Mouse (Mus musculus): ENCODE data around the gene Vrk3. TPM values are rescaled to one million over a fixed set of nuclear protein-coding genes. Genes with fewer than 3 reads are reported as not detected.

The Vrk3 gene
- polyA plus RNA-seq, 1 experiment from 2014 or later, result 54.9 TPM

GRCm38 (mm10) chr7:44815721-44816469, 67.7 kb downstream of the Vrk3 start, which contains the start of the genes Nup62 and Il4i1:
Gene Nup62 (plus strand): TSS chr7:44816088.
Gene Il4i1 (plus strand): TSS chr7:44816387.
- H3K4me2 ChIP-seq (replicated peaks; ENCODE audit: low read depth, low read length), result peak within 1 kb of the TSS; percentile 62
- peak; percentile 96 for ATAC-seq (ENCODE audit: low FRiP score, low TSS enrichment)
- H3K27ac ChIP-seq (ENCODE audit: low read length), result peak within 1 kb of the TSS; percentile 97
- H3K36me3 ChIP-seq (ENCODE audit: insufficient read depth, low read length), result peaks cover 12% of the 10 kb centered on the region
- H3K4me3 ChIP-seq (ENCODE audit: low read length), result peak within 1 kb of the TSS; percentile 63
- H3K9me3 ChIP-seq (ENCODE audit: low read length), result no peaks in the 10 kb centered on the region
- under 1% methylated on average over 59 of the region's 62 CpGs for WGBS
- peaks cover 36% of the 10 kb centered on the region for H3K4me1 ChIP-seq (ENCODE audit: insufficient read depth, low read length)
- no peaks in the 10 kb centered on the region for H3K27me3 ChIP-seq (ENCODE audit: insufficient read depth, low read length)
- H3K9ac ChIP-seq (replicated peaks; ENCODE audit: low read length), result peak within 1 kb of the TSS; percentile 95

GRCm38 (mm10) chr7:44816470-44817021, 68.3 kb downstream of the Vrk3 start, which contains the start of gene Atf5:
Gene Atf5 (minus strand): TSS chr7:44816658.
- ATAC-seq (ENCODE audit: low FRiP score, low TSS enrichment), result peak; percentile 44
- H3K9me3 ChIP-seq (ENCODE audit: low read length), result no peaks in the 10 kb centered on the region
- H3K9ac ChIP-seq (replicated peaks; ENCODE audit: low read length), result peak within 1 kb of the TSS; percentile 95
- H3K4me3 ChIP-seq (ENCODE audit: low read length), result peak within 1 kb of the TSS; percentile 63
- peak within 1 kb of the TSS; percentile 62 for H3K4me2 ChIP-seq (replicated peaks; ENCODE audit: low read depth, low read length)
- peak within 1 kb of the TSS; percentile 97 for H3K27ac ChIP-seq (ENCODE audit: low read length)
- peaks cover 36% of the 10 kb centered on the region for H3K4me1 ChIP-seq (ENCODE audit: insufficient read depth, low read length)
- H3K27me3 ChIP-seq (ENCODE audit: insufficient read depth, low read length), result no peaks in the 10 kb centered on the region
- peaks cover 11% of the 10 kb centered on the region for H3K36me3 ChIP-seq (ENCODE audit: insufficient read depth, low read length)
- WGBS, result under 1% methylated on average over 45 of the region's 57 CpGs

- no peak overlapping the region for H3K27ac ChIP-seq (ENCODE audit: low read length)
- H3K4me1 ChIP-seq (ENCODE audit: insufficient read depth, low read length), result peaks cover 36% of the 10 kb centered on the region
- peak overlapping the region; percentile 62 for H3K4me2 ChIP-seq (replicated peaks; ENCODE audit: low read depth, low read length)
- H3K27me3 ChIP-seq (ENCODE audit: insufficient read depth, low read length), result no peaks in the 10 kb centered on the region
- peaks cover 8% of the 10 kb centered on the region for H3K36me3 ChIP-seq (ENCODE audit: insufficient read depth, low read length)
- 21% methylated on average over 3 of the region's 3 CpGs for WGBS
- ATAC-seq (ENCODE audit: low FRiP score, low TSS enrichment), result no peak
- H3K9me3 ChIP-seq (ENCODE audit: low read length), result no peaks in the 10 kb centered on the region
- H3K4me3 ChIP-seq (ENCODE audit: low read length), result peak overlapping the region; percentile 63
- H3K9ac ChIP-seq (replicated peaks; ENCODE audit: low read length), result peak overlapping the region; percentile 95
Observed at GRCm38 (mm10) chr7:44817441-44817840, 69.2 kb downstream of the Vrk3 start.

- H3K27ac ChIP-seq (ENCODE audit: low read length), result no peak overlapping the region
- H3K4me3 ChIP-seq (ENCODE audit: low read length), result peak overlapping the region; percentile 63
- WGBS, result 46% methylated on average over 2 of the region's 2 CpGs
- H3K36me3 ChIP-seq (ENCODE audit: insufficient read depth, low read length), result peaks cover 8% of the 10 kb centered on the region
- ATAC-seq (ENCODE audit: low FRiP score, low TSS enrichment), result no peak
- H3K4me2 ChIP-seq (replicated peaks; ENCODE audit: low read depth, low read length), result peak overlapping the region; percentile 62
- peak overlapping the region; percentile 95; the same call in 1 of the 2 replicates for H3K9ac ChIP-seq (replicated peaks; ENCODE audit: low read length)
- H3K4me1 ChIP-seq (ENCODE audit: insufficient read depth, low read length), result peaks cover 36% of the 10 kb centered on the region
- H3K9me3 ChIP-seq (ENCODE audit: low read length), result no peaks in the 10 kb centered on the region
- no peaks in the 10 kb centered on the region for H3K27me3 ChIP-seq (ENCODE audit: insufficient read depth, low read length)
Observed at GRCm38 (mm10) chr7:44818164-44818563, 70.0 kb downstream of the Vrk3 start.

GRCm38 (mm10) chr7:44818751-44819235, 70.6 kb downstream of the Vrk3 start:
- Histone ChIP-seq H3K27me3 (ENCODE audit: insufficient read depth, low read length) (no peaks in the 10 kb centered on the region), H3K4me1 (ENCODE audit: insufficient read depth, low read length) (peaks cover 36% of the 10 kb centered on the region), H3K4me2 (replicated peaks; ENCODE audit: low read depth, low read length) (peak overlapping the region; percentile 62), H3K27ac (ENCODE audit: low read length) (no peak overlapping the region), H3K9me3 (ENCODE audit: low read length) (no peaks in the 10 kb centered on the region), H3K9ac (replicated peaks; ENCODE audit: low read length) (peak overlapping the region; percentile 48), H3K4me3 (ENCODE audit: low read length) (peak overlapping the region; percentile 63), H3K36me3 (ENCODE audit: insufficient read depth, low read length) (peaks cover 6% of the 10 kb centered on the region)
- no peak for ATAC-seq (ENCODE audit: low FRiP score, low TSS enrichment)
- 35% methylated on average over 6 of the region's 6 CpGs for WGBS

- Histone ChIP-seq H3K27me3 (ENCODE audit: insufficient read depth, low read length) (no peaks in the 10 kb centered on the region), H3K36me3 (ENCODE audit: insufficient read depth, low read length) (no peaks in the 10 kb centered on the region), H3K4me2 (replicated peaks; ENCODE audit: low read depth, low read length) (peak overlapping the region; percentile 62), H3K4me3 (ENCODE audit: low read length) (peak overlapping the region; percentile 63; the same call in 1 of the 2 replicates), H3K9ac (replicated peaks; ENCODE audit: low read length) (peak overlapping the region; percentile 48; the same call in 1 of the 2 replicates), H3K4me1 (ENCODE audit: insufficient read depth, low read length) (peaks cover 36% of the 10 kb centered on the region), H3K27ac (ENCODE audit: low read length) (no peak overlapping the region; the same call in 1 of the 2 replicates), H3K9me3 (ENCODE audit: low read length) (no peaks in the 10 kb centered on the region)
- WGBS, result 91% methylated on average over 2 of the region's 2 CpGs
- no peak for ATAC-seq (ENCODE audit: low FRiP score, low TSS enrichment)
Observed at GRCm38 (mm10) chr7:44819391-44819790, 71.2 kb downstream of the Vrk3 start.

GRCm38 (mm10) chr7:44819863-44820262, 71.7 kb downstream of the Vrk3 start:
- Histone ChIP-seq H3K27ac (ENCODE audit: low read length) (no peak overlapping the region), H3K27me3 (ENCODE audit: insufficient read depth, low read length) (no peaks in the 10 kb centered on the region), H3K9me3 (ENCODE audit: low read length) (no peaks in the 10 kb centered on the region), H3K4me1 (ENCODE audit: insufficient read depth, low read length) (peaks cover 34% of the 10 kb centered on the region), H3K36me3 (ENCODE audit: insufficient read depth, low read length) (no peaks in the 10 kb centered on the region), H3K9ac (replicated peaks; ENCODE audit: low read length) (no peak overlapping the region; the same call in 1 of the 2 replicates), H3K4me3 (ENCODE audit: low read length) (no peak overlapping the region), H3K4me2 (replicated peaks; ENCODE audit: low read depth, low read length) (no peak overlapping the region)
- WGBS, result 56% methylated on average over 5 of the region's 5 CpGs
- ATAC-seq (ENCODE audit: low FRiP score, low TSS enrichment), result no peak

GRCm38 (mm10) chr7:44820525-44820924, 72.3 kb downstream of the Vrk3 start:
- Histone ChIP-seq H3K9ac (replicated peaks; ENCODE audit: low read length) (no peak overlapping the region; the same call in 1 of the 2 replicates), H3K27me3 (ENCODE audit: insufficient read depth, low read length) (no peaks in the 10 kb centered on the region), H3K36me3 (ENCODE audit: insufficient read depth, low read length) (no peaks in the 10 kb centered on the region), H3K4me2 (replicated peaks; ENCODE audit: low read depth, low read length) (no peak overlapping the region), H3K27ac (ENCODE audit: low read length) (no peak overlapping the region), H3K4me3 (ENCODE audit: low read length) (no peak overlapping the region), H3K9me3 (ENCODE audit: low read length) (no peaks in the 10 kb centered on the region), H3K4me1 (ENCODE audit: insufficient read depth, low read length) (peaks cover 31% of the 10 kb centered on the region)
- no peak for ATAC-seq (ENCODE audit: low FRiP score, low TSS enrichment)
- WGBS, result 79% methylated on average over 3 of the region's 3 CpGs

- H3K9ac ChIP-seq (replicated peaks; ENCODE audit: low read length), result no peak overlapping the region
- WGBS, result 82% methylated on average over 7 of the region's 7 CpGs
- ATAC-seq (ENCODE audit: low FRiP score, low TSS enrichment), result no peak
- H3K27me3 ChIP-seq (ENCODE audit: insufficient read depth, low read length), result no peaks in the 10 kb centered on the region
- H3K9me3 ChIP-seq (ENCODE audit: low read length), result no peaks in the 10 kb centered on the region
- peaks cover 36% of the 10 kb centered on the region for H3K4me1 ChIP-seq (ENCODE audit: insufficient read depth, low read length)
- H3K27ac ChIP-seq (ENCODE audit: low read length), result no peak overlapping the region
- H3K4me2 ChIP-seq (replicated peaks; ENCODE audit: low read depth, low read length), result no peak overlapping the region
- H3K36me3 ChIP-seq (ENCODE audit: insufficient read depth, low read length), result no peaks in the 10 kb centered on the region
- no peak overlapping the region for H3K4me3 ChIP-seq (ENCODE audit: low read length)
Observed at GRCm38 (mm10) chr7:44821666-44822448, 73.6 kb downstream of the Vrk3 start.
